Mouse (Mus musculus) frontal cortex, postnatal 25 days (tissue): ENCODE measurements around the gene Flad1.

Source experiments
- DNase-seq, 2 experiments: peaks; one replicate each; pipeline ENCODE4 v3.0.0; 2022; ENCODE audit warnings: low spot score in 2 of 2

Flad1 gene

DNA sequence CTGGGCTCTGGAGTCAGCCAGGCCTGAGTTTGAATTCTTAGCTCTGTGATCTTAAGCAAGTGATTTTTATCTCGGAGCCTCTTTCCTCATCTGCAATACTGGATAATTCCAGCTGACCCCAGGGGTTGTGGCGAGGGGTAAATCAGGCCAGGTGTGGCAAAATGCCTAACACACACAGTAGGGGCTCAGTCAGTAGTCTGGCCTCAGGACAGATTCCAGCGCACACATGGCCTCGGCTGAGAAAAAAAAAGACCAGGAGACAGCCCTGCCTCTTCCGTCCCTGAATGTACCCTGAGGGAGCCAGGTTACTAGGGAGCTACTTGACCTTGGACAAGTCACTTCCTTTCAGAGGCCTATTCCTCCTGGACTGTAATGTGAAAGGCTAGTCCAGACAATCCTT is 28.7 kb downstream of the Flad1 start:
- no peak for DNase-seq

- no peak for DNase-seq
Observed at GRCm38 (mm10) chr3:89382033-89382882, 29.4 kb downstream of the Flad1 start.

GRCm38 (mm10) chr3:89381233-89381632 is 30.4 kb downstream of the Flad1 start:
- no peak for DNase-seq

DNA sequence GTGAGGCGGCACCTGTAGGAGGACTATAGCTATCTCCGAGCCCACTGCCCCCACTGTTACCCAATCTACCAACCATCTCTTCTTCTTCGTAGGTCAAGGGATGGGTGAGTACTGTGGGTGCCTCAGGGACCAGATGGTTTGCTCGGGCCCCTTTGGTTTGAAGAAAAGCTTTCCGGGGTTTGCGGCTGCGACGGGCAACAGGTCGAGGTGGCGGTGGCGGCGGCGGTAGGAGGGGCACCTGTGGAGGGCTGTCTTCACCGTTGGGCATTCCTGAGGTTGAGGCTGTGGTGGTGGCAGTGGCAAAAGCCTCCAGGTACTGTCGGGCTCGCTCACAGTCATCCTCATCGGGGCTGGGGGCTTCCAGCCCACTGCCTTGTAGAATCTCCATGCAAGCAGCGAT is 31.0 kb downstream of the Flad1 start:
- DNase-seq: no peak

DNA sequence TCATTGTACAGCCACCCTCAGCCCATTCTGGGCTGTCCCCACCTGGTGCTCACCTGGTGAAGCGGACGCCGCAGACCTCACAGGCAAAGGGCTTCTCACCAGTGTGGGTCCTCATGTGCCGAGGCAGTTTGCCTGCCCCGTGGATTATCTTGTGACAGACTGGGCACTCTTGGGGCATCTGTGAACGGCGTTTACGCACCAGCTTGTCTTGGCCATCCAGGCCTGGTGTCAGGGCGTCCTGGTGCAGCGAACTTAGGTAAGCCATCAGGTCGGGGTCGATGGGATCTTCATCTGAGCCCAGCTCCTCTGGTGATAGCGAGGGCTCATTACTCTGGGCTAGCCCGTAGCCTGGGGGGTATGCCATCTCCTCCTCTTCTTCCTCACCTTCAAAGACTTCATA is 31.4 kb downstream of the Flad1 start:
- DNase-seq: no peak

DNA sequence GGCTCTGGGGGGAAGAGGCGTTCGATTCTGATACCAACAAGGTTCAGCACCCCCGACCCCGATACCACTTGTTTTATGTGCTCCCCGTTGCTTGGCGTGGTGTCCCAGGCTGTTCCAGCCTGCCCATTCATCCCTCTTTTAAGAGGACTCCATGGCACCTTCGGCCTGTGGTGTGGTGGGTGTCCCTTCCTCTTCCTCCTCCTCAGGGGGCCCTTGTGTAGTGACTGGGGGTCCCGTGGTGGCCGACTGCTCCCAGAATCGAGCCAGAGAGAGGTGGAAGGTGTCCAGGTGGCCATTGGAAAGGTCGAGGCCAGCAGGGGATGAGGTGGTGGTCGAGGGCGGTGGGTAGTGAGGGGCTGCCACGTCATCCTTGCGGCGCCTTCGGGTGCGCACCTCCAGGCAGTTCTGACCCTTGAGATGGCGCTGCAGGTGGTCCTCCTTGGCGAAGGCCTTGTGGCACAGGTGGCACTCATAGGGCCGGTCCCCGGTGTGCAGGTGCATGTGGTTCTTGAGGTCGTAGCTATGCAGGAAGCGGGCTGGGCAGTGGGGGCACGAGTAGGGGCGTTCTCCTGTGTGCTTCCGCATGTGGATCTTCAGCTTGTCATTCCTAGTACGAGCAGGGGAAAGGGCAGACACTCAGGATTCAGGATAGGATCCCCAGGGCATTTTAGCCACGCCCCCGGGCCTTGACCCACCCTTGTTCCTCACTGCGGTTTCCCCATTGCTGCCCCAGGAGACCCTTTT is 32.1 kb downstream of the Flad1 start:
- no peak for DNase-seq

GRCm38 (mm10) chr3:89378394-89379067 is 33.1 kb downstream of the Flad1 start:
- DNase-seq: peak; percentile 36 to 52

- DNase-seq: no peak
Observed at GRCm38 (mm10) chr3:89377831-89378230, 33.8 kb downstream of the Flad1 start.

GRCm38 (mm10) chr3:89373581-89374231 is 38.0 kb downstream of the Flad1 start:
- DNase-seq: no peak

- DNase-seq: no peak
Observed at GRCm38 (mm10) chr3:89367338-89367737, 44.3 kb downstream of the Flad1 start.

DNA sequence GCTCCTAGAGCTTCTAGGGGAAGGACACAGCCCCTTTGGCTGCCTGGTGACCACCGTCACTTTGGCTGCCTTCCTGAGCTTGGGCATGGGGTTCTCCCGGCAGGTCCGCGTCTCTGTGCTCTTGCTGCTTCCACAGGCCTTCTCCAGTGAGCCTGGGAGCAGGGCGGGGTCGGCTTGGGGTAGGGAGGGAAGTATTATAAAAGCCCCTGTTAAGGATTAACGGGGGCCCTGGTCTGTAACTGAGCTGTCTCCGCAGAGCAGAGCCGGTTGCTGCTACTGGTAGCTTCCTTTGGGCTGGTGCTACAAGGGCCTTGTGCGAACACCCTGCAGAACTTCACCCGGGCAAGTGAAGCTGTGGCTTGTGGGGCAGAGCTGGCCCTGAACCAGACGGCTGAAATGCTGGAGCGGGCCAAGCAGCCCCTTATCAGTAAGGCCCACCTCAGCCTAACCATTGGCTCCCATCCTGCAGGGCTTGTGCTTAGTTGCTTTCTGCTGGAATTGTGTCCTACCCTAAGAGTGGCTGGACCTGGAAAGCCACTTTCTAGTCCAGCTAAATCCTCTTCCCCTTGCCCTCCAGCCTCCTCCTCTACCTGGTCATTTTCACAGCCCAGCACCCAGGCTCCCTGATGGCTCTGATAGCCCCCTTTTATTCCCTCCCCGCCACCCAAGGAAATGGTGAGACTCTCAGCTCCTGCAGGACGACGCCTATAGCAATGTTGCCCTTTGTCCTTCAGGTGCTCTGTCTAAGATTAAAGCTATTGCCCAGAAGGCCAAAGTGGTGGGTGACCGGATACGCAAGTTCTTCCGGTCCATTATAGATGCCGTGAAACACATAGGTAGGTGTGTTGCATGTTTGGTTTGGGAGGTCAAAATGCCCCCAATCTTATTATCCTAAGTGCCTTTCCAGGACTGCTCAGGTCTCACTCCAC is 45.9 kb downstream of the Flad1 start:
- no peak for DNase-seq

DNA sequence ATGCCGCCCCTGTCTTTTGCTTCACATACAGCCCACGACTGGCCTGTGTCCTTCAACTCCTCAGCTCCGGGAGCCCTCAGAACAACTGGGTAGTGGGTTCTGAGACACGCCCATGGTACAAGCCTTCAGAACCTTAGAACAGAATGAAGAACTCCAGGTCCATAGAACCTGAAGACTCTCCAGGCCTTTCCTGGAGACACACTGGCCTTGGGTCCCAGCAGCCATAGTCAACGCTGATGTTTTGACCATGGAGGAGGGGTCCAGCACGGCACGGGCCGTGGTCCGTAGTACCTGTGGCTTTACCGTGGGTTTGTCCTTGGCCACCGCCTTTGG is 46.6 kb downstream of the Flad1 start, which contains the start of gene Dcst1:
Dcst1 (minus strand) TSS at position 101 of the 333 bp plus-strand sequence.
- no peak for DNase-seq

- DNase-seq: no peak
Observed at GRCm38 (mm10) chr3:89364631-89365030, 47.0 kb downstream of the Flad1 start.

GRCm38 (mm10) chr3:89361675-89362074 is 50.0 kb downstream of the Flad1 start, which contains the start of gene Dcst2:
Gene Dcst2 (plus strand): TSS chr3:89361975.
- DNase-seq: no peak

GRCm38 (mm10) chr3:89360237-89360636 is 51.4 kb downstream of the Flad1 start:
- DNase-seq: no peak

- DNase-seq: no peak
Observed at GRCm38 (mm10) chr3:89359630-89360029, 52.0 kb downstream of the Flad1 start.

DNA sequence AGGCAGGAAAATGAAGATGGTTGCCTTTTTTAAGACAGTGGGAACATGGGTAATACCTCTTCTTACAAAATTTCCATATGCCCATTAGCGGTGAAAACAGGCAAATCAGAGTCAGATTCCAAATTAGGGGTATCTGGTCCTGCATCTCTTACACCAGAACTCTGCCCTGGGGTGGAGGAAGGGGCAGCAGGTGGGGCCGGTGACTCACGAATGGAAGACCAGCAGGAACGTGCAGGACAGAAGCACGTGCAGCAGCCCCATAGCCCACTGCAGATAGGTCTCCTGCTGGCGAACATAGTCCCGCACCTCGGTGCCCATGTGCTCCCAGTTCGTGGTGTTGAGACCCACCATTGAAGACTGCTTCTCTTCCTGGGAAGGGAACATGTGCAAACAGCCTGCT is 55.6 kb downstream of the Flad1 start:
- no peak for DNase-seq

GRCm38 (mm10) chr3:89355512-89355902 is 56.2 kb downstream of the Flad1 start:
- no peak for DNase-seq

- peak; percentile 81 to 86 for DNase-seq
Observed at GRCm38 (mm10) chr3:89354816-89355511, 56.7 kb downstream of the Flad1 start.

GRCm38 (mm10) chr3:89351271-89351670 is 60.4 kb downstream of the Flad1 start:
- no peak for DNase-seq
